Mouse (Mus musculus) ES-Bruce4 (cell line): ENCODE measurements around the gene Fpgs. TPM values are rescaled to one million over a fixed set of nuclear protein-coding genes. Genes with fewer than 3 reads are reported as not detected.
A peak's percentile ranks its signal among the peaks of the same experiment; 100 is the strongest.

Source experiments
- H3K27ac ChIP-seq: 2 replicates; pipeline ENCODE4 v1.5.1; 2012; ENCODE audit warnings: low read length, inconsistent platforms; ENCODE audit not compliant: insufficient read depth
- H3K27me3 ChIP-seq: 2 replicates; pipeline ENCODE4 v1.6.1; 2012; ENCODE audit warnings: mild to moderate bottlenecking, low read length, inconsistent platforms; ENCODE audit not compliant: control insufficient read depth, poor library complexity, insufficient read depth, severe bottlenecking
- H3K36me3 ChIP-seq: 2 replicates; pipeline ENCODE4 v1.6.1; 2012; ENCODE audit warnings: inconsistent platforms, mild to moderate bottlenecking, low read length, moderate library complexity; ENCODE audit not compliant: control insufficient read depth, poor library complexity, insufficient read depth, severe bottlenecking
- H3K4me1 ChIP-seq: one replicate; pipeline ENCODE4 v1.8.1; 2011; ENCODE audit warnings: low read length; ENCODE audit not compliant: control insufficient read depth, insufficient read depth
- H3K4me3 ChIP-seq: 2 replicates; pipeline ENCODE4 v1.5.1; 2011; ENCODE audit warnings: low read depth, mild to moderate bottlenecking, low read length
- H3K9ac ChIP-seq: 2 replicates; pipeline ENCODE4 v1.6.1; 2012; ENCODE audit warnings: low read depth, mild to moderate bottlenecking, inconsistent platforms; ENCODE audit not compliant: poor library complexity, severe bottlenecking
- H3K9me3 ChIP-seq: replicated peaks from 2 replicates; pipeline ENCODE4 v1.6.1; 2012; ENCODE audit warnings: mild to moderate bottlenecking, low read length, inconsistent platforms; ENCODE audit not compliant: control insufficient read depth, poor library complexity, insufficient read depth, severe bottlenecking
- CTCF ChIP-seq: IDR thresholded peaks from one replicate; pipeline ENCODE4 v1.8.1; 2011; ENCODE audit warnings: low read depth, low read length
- EP300 ChIP-seq: IDR thresholded peaks from 2 replicates; pipeline ENCODE4 v1.6.1; 2011; ENCODE audit warnings: low read depth, low read length; ENCODE audit not compliant: insufficient read depth
- POLR2A ChIP-seq: IDR thresholded peaks from one replicate; pipeline ENCODE4 v1.8.1; 2011; ENCODE audit warnings: low read length; ENCODE audit not compliant: insufficient read depth
- polyA plus RNA-seq: library from polyadenylated mRNA; stranded (reverse); fragments of >200 nt; gene quantifications from 2 replicates; pipeline ENCODE4 v1.2.4, GENCODE M21; 2011; ENCODE audit warnings: low read depth; ENCODE audit not compliant: missing spikeins, insufficient read depth, insufficient read length

Fpgs gene
- polyA plus RNA-seq, 1 experiment, result 45.7 TPM

DNA sequence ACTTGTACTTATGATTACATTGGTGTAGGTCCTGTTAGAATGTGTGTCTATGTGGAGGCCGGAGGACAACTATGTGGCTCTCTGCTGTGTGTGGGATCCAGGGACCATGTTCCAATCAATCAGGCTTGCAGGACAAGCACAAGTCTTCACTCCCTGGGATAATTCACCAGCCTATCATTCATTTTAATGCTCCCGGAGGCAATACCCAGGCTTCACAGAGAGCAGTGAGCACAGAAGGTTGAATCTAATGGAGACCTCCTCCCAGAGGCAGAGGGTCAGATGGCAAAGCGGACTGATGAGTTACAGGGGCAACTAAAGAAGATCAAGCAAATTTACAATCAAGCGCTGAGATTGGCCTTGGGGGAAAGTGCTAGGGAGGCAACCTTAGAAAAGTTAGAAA is 25.6 kb upstream of the Fpgs start:
- H3K9ac ChIP-seq, result no peak overlapping the region
- H3K27ac ChIP-seq, result no peak overlapping the region
- no peaks in the 10 kb centered on the region for H3K36me3 ChIP-seq
- no peak overlapping the region for H3K4me3 ChIP-seq
- peaks cover 2% of the 10 kb centered on the region for H3K4me1 ChIP-seq
- no peak for TF ChIP-seq POLR2A
- no peak for TF ChIP-seq CTCF
- no peak for TF ChIP-seq EP300
- no peaks in the 10 kb centered on the region for H3K9me3 ChIP-seq
- no peaks in the 10 kb centered on the region for H3K27me3 ChIP-seq

DNA sequence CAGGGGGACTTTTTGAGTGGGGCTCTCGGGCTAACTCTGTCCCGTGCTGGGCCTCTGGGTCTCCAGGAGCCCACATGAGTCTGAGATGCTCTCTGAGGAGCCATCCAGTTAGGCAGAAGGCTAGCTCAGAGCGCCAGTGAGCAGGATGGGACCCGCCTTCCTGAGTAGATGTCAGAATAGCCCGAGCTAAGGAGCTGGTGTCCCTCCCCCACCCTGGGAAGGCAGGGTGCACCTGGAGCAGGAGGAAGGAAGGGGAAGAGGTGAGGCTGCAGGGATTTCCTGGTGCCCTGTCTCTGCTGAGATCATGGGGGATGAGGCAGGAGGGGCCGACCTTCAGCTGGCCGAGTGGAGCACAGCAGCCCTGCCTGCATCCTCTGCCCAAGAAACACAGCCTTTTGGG is 24.5 kb upstream of the Fpgs start:
- no peaks in the 10 kb centered on the region for H3K9me3 ChIP-seq
- H3K9ac ChIP-seq, result no peak overlapping the region
- TF ChIP-seq EP300 (no peak), CTCF (no peak), POLR2A (no peak)
- H3K27ac ChIP-seq, result no peak overlapping the region
- H3K36me3 ChIP-seq, result no peaks in the 10 kb centered on the region
- peaks cover 2% of the 10 kb centered on the region for H3K4me1 ChIP-seq
- no peaks in the 10 kb centered on the region for H3K27me3 ChIP-seq
- peak overlapping the region; percentile 8; the same call in 1 of the 2 replicates for H3K4me3 ChIP-seq

DNA sequence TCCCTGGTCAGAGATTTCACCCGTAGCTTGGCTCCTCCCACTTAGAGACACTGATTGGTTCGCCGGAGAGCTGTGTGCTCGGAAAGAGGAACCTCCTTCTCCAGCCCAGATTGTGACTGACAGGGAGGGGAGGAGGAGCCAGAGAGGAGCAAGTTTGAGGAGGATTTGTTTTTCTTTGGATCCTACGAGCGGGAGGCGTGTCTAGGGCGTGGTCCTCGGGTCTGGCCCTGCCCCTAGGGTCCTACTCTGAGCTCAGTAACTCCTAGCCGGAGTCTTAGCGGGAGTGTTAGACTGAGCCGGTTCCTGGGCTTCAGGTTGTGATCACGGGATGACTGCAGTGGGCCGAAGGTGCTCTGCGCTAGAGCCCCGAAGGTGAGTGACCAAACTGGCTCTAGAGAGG is 23.5 kb upstream of the Fpgs start:
- no peak overlapping the region for H3K27ac ChIP-seq
- no peaks in the 10 kb centered on the region for H3K9me3 ChIP-seq
- TF ChIP-seq CTCF (no peak), EP300 (no peak), POLR2A (no peak)
- H3K9ac ChIP-seq, result no peak overlapping the region
- H3K4me3 ChIP-seq, result peak overlapping the region; percentile 44
- no peaks in the 10 kb centered on the region for H3K36me3 ChIP-seq
- H3K4me1 ChIP-seq, result peaks cover 2% of the 10 kb centered on the region
- H3K27me3 ChIP-seq, result no peaks in the 10 kb centered on the region

DNA sequence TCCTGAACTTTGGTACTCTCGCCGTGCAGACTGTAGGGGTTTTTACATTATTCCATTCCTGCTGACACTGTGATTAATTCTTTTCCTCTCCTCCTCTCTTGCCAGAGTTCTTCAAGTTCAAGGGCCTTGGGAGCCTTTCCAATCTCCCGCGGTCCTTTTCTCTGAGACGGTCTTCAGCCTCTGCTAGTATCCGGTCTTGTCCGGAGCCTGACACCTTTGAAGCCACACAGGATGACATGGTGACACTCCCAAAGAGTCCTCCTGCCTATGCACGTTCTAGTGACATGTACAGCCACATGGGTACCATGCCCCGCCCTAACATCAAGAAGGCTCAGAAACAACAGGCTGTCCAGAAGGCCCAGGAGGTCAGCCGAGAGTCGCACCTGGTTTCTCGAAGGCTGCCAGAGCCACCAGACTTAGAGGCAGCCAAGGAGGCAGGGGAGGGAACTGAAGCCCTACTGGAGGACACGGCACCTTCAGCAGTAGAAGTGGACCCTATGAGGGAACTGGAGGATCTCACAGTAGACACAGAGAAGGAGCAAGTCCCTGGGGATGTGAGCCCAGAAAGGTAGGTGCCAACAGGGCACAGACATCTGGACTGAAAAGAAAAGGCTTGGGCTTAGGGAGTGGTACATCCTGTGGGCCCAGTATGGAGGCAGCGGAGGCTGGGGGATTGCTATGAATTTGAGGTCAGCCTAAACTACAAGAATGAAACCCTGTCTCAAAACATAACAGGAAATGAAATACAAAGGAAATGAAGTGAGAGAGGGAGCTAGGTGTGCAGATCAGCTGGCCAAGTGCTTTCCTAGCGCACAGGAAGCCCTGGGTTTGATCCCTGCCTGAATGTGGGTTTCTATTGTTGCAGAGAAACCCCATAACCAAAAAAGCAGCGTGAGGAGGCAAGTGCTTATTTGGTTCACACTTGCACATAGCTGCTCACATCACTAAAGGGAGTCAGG is 21.2 kb upstream of the Fpgs start:
- H3K36me3 ChIP-seq, result no peaks in the 10 kb centered on the region
- no peaks in the 10 kb centered on the region for H3K9me3 ChIP-seq
- H3K9ac ChIP-seq, result no peak overlapping the region
- no peaks in the 10 kb centered on the region for H3K27me3 ChIP-seq
- H3K4me3 ChIP-seq, result no peak overlapping the region
- H3K27ac ChIP-seq, result no peak overlapping the region
- peaks cover 4% of the 10 kb centered on the region for H3K4me1 ChIP-seq
- TF ChIP-seq POLR2A (no peak), CTCF (no peak), EP300 (no peak)

DNA sequence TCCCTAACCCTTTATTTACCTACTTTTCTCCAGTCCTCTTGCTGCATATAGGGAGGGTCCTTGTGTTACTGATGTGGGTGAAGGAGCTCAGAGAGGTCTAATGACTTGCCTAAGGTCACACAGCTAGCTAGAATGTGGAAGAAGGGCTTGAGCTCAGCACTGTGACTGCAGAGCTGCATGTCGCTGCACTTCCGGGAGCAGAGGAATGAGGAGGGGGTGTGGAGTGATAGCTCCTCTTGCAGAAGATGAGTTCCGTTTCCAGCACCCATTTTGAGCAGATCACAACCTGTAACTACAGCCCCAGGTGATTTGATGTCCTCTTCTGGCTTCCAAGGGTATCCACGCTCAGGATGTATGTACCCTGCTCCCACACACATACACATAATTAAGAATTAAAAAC is 20.2 kb upstream of the Fpgs start:
- Histone ChIP-seq H3K27ac (no peak overlapping the region), H3K4me3 (no peak overlapping the region), H3K9ac (no peak overlapping the region), H3K4me1 (peaks cover 4% of the 10 kb centered on the region), H3K9me3 (no peaks in the 10 kb centered on the region), H3K36me3 (no peaks in the 10 kb centered on the region), H3K27me3 (no peaks in the 10 kb centered on the region)
- TF ChIP-seq CTCF, result no peak

DNA sequence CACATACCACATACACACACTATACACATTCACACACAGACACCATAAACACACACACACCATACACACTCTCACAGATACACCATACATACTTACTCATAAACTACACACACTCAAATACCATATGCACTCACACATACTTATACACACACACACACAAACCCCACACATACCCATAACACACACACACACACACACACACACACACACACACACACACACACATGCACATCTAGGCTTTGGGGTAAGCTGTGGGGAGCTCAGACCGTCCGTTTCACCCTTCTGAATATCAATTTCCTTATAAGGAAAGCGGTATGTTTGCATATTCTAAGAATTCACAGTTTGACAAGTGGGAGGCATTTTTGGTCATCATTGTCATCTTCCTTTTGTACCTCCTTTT is 18.6 kb upstream of the Fpgs start:
- Histone ChIP-seq H3K9ac (no peak overlapping the region), H3K4me3 (no peak overlapping the region), H3K9me3 (no peaks in the 10 kb centered on the region), H3K4me1 (peaks cover 2% of the 10 kb centered on the region), H3K36me3 (no peaks in the 10 kb centered on the region), H3K27me3 (no peaks in the 10 kb centered on the region), H3K27ac (no peak overlapping the region)
- TF ChIP-seq POLR2A, result no peak
- no peak for TF ChIP-seq EP300
- no peak for TF ChIP-seq CTCF
